Mouse (Mus musculus) megakaryocyte progenitor cell, adult 5-6 weeks (primary cell): ENCODE results near the gene Tigd3. TPM values are rescaled to one million over a fixed set of nuclear protein-coding genes. Genes with fewer than 3 reads are reported as not detected.

Experiments
- ATAC-seq: replicated peaks from 2 replicates; pipeline ENCODE4 v1.8.0; 2016; ENCODE audit warnings: mild to moderate bottlenecking, moderate TSS enrichment, inconsistent platforms; ENCODE audit not compliant: poor library complexity
- total RNA-seq, 2 experiments: library from RNA; stranded (forward) in 1 of 2; stranded (reverse) in 1 of 2; fragments of 157-497, 149-512 nt in 1 of 2; fragments of 200-1000 nt in 1 of 2; gene quantifications; 2 replicates each; pipeline versions ENCODE4 v1.2.3 to v1.2.4; 2015 to 2017

Gene Tigd3
- total RNA-seq, 2 experiments from 2014 or later = 0.81 to 1.5 TPM

DNA sequence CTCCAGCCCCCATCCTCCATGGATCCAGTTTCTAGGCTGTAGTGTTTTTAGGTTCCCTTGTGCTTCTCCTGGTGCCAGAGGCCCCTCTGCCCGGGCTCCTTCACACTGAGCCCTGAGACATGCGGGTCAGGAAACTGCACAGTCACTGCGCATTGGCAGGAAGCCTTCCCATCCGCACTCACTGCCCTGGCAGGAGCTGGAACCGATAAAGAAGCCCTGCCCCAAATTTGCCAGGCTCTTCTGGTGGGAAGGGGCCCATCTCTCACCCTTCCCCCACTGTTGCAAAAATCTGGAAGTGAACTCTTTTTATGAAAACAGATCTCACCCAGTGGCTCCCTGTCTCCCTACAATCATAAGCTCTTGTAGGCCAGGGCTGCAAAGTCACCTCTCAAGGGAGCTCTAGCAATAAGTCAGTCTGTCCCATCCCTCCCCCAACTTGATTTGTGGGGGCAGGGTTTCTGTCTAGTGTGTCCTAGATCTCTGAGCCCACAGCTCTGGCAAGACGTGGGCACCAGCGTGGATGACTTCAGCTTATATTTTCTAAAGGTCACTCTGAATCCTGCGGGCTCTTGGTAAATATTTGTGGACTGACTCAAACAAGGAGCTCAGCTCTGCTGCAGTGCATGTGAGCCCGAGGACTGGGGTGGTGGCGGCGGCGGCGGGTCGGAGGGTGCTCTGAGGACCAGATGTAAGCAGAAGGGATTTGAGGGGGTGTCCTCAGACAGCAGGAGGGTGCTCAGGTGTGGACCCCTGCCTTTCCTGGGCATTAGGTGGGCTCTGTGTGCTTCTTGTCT is 45.7 kb downstream of the Tigd3 start:
- 0 out of 2 replicates have a peak, but pooled peaks have one; percentile 12 for ATAC-seq

DNA sequence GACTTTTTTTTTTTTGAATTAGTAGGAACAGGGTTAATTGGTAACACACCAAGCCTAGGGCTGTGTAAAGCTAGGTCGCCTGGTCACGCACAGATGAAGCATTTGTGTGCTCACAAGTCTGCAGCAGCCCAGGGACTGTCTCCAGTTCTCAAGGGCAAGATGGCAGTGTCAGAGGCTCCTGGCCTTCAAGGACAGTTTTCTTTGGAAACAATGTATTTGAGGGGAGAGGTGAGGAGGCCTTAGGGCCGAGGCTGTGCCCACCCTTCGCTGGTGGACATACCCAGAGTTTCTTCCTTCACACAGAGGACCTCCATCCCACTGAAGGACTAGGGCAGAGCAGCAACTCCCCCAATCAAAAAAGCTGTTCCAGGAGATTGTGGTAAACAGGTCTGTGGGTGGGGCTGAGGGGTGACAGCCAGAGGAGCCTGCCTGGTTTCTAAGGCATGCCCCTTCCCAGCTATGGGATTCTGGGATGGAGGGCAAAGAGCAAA is 46.6 kb downstream of the Tigd3 start:
- ATAC-seq = no peak

GRCm38 (mm10) chr19:5846557-5847305 is 47.2 kb downstream of the Tigd3 start:
- peak; percentile 6 for ATAC-seq

DNA sequence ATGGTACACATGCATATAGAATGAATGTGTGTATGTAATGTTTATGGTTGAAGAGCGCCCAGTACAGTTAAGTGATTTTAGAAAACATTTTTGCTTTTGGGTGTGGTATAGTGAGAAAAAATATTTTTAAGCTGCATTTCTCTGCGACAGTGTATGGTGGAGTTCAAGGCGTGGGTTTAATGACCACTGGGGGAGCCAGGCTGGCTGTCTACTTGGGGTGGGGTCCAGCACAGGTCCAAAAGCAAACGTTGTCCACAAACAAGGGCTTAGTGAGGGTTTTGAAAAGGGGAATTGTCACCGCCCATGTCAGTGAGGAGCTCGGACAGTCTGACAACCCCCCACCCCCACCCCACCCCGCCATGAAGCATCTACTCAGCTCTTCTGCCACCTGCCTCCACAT is 47.8 kb downstream of the Tigd3 start:
- no peak for ATAC-seq

GRCm38 (mm10) chr19:5845319-5846135 is 48.4 kb downstream of the Tigd3 start:
- ATAC-seq = peak; percentile 29

DNA sequence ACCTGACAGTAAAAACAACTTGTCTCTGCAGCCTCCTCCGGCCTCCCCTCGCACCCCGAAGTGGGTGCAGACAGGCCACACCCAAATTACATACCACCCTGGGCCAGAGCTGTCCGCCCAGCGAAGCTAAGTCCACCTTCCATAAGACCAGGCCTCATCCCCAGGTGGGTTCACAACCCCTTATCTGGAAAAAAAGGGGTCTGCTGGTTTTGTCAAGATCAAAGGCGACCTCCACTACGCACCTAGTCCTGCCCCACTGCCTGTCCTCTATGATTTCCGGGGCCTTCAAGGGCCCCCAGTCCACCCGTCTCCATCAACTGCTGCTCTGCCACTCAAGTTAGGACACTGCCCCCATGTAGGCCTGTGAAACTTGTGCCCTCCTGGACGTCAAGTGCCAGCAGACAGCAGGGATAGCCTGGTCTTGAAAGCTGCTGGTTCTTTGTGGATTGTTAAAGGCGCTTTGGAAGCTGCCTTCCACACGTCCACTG is 49.1 kb downstream of the Tigd3 start:
- ATAC-seq = peak; percentile 12

DNA sequence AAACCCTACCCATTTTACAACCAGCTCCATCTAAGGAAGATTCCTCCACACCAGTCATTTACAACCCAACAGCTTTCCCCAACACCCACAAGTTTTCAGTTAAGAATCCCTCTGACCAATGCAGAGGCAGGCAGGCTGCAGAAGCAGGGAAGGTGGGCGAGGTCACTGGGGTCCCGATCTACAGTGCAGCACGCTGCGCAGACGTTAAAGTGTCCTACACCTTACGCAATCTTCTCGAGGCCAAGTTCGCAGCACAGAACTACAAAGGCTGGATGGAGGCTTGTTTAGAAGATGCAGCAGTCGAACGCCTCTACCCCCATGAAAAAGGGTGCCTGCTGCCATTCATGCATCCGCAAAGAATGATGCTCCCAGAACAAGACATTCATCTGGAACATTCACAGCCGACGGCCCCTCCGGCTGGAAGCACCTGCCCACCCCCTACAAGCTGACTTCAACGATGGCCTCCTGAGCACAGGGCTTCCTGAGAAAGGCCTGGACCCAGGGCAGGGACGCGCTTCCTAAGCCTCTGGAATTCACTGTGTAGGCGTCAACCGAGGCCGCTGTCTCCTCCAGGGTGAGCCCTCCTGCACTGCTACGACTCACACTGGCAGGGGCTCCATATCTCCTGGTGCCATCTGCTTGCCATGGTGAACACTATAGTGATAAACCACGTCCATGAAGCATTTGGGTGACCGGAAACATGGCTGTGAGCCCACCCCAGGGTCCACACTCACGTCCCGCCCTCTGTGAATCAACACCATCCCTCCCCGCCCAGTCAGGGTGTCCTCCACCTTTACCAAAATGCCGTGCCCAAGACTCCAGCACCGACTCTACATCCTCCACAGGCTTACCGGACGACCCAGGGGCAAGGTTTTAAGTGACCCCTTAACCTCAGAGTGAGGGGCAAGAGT is 49.9 kb downstream of the Tigd3 start:
- ATAC-seq = 0 out of 2 replicates have a peak, but pooled peaks have one; percentile 2

DNA sequence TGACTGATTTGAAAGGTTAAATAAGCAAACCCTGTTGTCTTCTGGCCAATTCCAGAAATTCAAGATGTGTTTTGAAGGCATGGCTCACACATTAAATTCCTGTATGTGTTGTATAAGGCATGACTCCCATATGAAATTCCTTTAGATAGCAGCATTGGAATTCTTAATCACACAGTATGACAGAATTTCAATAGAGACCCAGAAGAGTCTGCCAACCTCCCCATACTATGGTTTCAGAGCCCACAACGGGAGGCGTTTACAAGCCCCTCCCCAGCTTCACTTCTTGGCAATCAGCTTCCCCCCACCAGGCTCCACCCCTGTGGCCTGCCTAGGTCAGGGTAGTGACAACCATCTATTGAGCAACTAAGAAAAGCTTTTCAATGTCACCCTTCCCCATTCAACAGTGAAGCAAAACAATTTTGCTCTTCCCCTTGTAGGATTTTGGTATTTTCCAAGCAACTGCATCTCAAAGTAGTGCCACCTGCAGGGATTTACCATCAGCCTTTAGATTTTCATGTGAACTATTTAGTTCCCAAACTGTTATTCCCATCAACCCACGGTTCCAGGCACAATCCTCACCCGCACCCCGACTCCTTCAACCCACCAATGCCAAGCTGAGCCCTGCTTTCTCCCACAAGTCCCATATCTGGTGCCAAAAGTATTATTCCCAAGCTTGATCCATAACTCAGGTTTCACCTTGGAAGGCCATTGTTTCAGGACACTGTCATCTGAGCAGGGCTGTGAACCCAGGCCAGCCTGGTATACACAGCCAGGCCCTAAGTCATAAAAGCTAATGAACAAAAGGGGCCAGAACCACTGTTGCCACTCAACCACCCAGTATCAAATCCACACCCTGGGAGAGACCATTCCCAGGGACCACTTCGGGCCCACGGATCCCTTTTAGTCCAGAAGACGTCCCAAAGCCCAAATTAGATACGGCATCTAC is 50.9 kb downstream of the Tigd3 start:
- ATAC-seq = no peak

GRCm38 (mm10) chr19:5841999-5842784 is 51.8 kb downstream of the Tigd3 start:
- ATAC-seq = no peak

- no peak for ATAC-seq
Observed at GRCm38 (mm10) chr19:5841389-5841946, 52.5 kb downstream of the Tigd3 start.

Other genes with a start within 250 kb of the Tigd3 start
Only the 30 nearest of the 31 such genes appear.
- 16.4 and 24.2 TPM in 2 replicates for gene Sipa1, start 230.4 kb downstream of the Tigd3 start, total RNA-seq (2015)
- 19.2 and 24.0 TPM in 2 replicates for gene Sipa1, start 230.4 kb downstream of the Tigd3 start, total RNA-seq (2017)
- 13.0 and 16.1 TPM in 2 replicates for gene Map3k11, start 205.4 kb downstream of the Tigd3 start, total RNA-seq (2015)
- 19.2 and 22.9 TPM in 2 replicates for gene Map3k11, start 205.4 kb downstream of the Tigd3 start, total RNA-seq (2017)
- 21.6 and 24.5 TPM in 2 replicates for gene Pcnx3, start 205.2 kb downstream of the Tigd3 start, total RNA-seq (2015)
- 15.6 and 15.7 TPM in 2 replicates for gene Pcnx3, start 205.2 kb downstream of the Tigd3 start, total RNA-seq (2017)
- gene Kcnk7, start 189.8 kb downstream of the Tigd3 start, total RNA-seq (2015) = not detected in 2 replicates
- 0.14 TPM in 1 of 2 replicates, not detected in the other for gene Kcnk7, start 189.8 kb downstream of the Tigd3 start, total RNA-seq (2017)
- 7.9 and 8.1 TPM in 2 replicates for gene Ehbp1l1, start 167.8 kb downstream of the Tigd3 start, total RNA-seq (2015)
- 27.2 and 30.3 TPM in 2 replicates for gene Ehbp1l1, start 167.8 kb downstream of the Tigd3 start, total RNA-seq (2017)
- gene Fam89b, start 164.5 kb downstream of the Tigd3 start, total RNA-seq (2015) = 40.5 and 42.3 TPM in 2 replicates
- gene Fam89b, start 164.5 kb downstream of the Tigd3 start, total RNA-seq (2017) = 20.3 and 22.9 TPM in 2 replicates
- 6.1 and 7.6 TPM in 2 replicates for gene Ltbp3, start 153.2 kb downstream of the Tigd3 start, total RNA-seq (2015)
- 2.7 and 5.6 TPM in 2 replicates for gene Ltbp3, start 153.2 kb downstream of the Tigd3 start, total RNA-seq (2017)
- 15.7 and 19.9 TPM in 2 replicates for gene Scyl1, start 122.7 kb downstream of the Tigd3 start, total RNA-seq (2015)
- 23.9 and 28.2 TPM in 2 replicates for gene Scyl1, start 122.7 kb downstream of the Tigd3 start, total RNA-seq (2017)
- gene Frmd8, start 18.9 kb downstream of the Tigd3 start, total RNA-seq (2015) = 15.7 and 16.3 TPM in 2 replicates
- gene Frmd8, start 18.9 kb downstream of the Tigd3 start, total RNA-seq (2017) = 16.2 and 17.7 TPM in 2 replicates
- gene Slc25a45, start 16.3 kb downstream of the Tigd3 start, total RNA-seq (2015) = 28.7 and 30.5 TPM in 2 replicates
- 30.2 and 39.5 TPM in 2 replicates for gene Slc25a45, start 16.3 kb downstream of the Tigd3 start, total RNA-seq (2017)
- gene Dpf2, start 18.9 kb upstream of the Tigd3 start, total RNA-seq (2015) = 47.6 and 50.3 TPM in 2 replicates
- gene Dpf2, start 18.9 kb upstream of the Tigd3 start, total RNA-seq (2017) = 65.1 and 83.0 TPM in 2 replicates
- gene Cdc42ep2, start 30.7 kb upstream of the Tigd3 start, total RNA-seq (2015) = not detected in 2 replicates
- gene Cdc42ep2, start 30.7 kb upstream of the Tigd3 start, total RNA-seq (2017) = 0.07 TPM in 1 of 2 replicates, not detected in the other
- 60.9 and 76.7 TPM in 2 replicates for gene Pola2, start 70.1 kb upstream of the Tigd3 start, total RNA-seq (2015)
- gene Pola2, start 70.1 kb upstream of the Tigd3 start, total RNA-seq (2017) = 57.4 and 61.3 TPM in 2 replicates
- gene Slc22a20, start 92.0 kb upstream of the Tigd3 start, total RNA-seq (2015) = not detected in 2 replicates
- 0.44 TPM in 1 of 2 replicates, not detected in the other for gene Slc22a20, start 92.0 kb upstream of the Tigd3 start, total RNA-seq (2017)
- 18.6 and 20.0 TPM in 2 replicates for gene Capn1, start 121.7 kb upstream of the Tigd3 start, total RNA-seq (2015)
- 36.8 and 38.4 TPM in 2 replicates for gene Capn1, start 121.7 kb upstream of the Tigd3 start, total RNA-seq (2017)
- 23.1 and 25.2 TPM in 2 replicates for gene Syvn1, start 152.4 kb upstream of the Tigd3 start, total RNA-seq (2015)
- gene Syvn1, start 152.4 kb upstream of the Tigd3 start, total RNA-seq (2017) = 10.1 and 11.2 TPM in 2 replicates
- 44.4 and 53.5 TPM in 2 replicates for gene Mrpl49, start 163.6 kb upstream of the Tigd3 start, total RNA-seq (2015)
- gene Mrpl49, start 163.6 kb upstream of the Tigd3 start, total RNA-seq (2017) = 31.9 and 38.4 TPM in 2 replicates
- gene Fau, start 163.7 kb upstream of the Tigd3 start, total RNA-seq (2015) = 1,814 and 1,841 TPM in 2 replicates
- 1,690 and 2,042 TPM in 2 replicates for gene Fau, start 163.7 kb upstream of the Tigd3 start, total RNA-seq (2017)
- gene Znhit2, start 167.0 kb upstream of the Tigd3 start, total RNA-seq (2015) = 12.7 and 14.2 TPM in 2 replicates
- gene Znhit2, start 167.0 kb upstream of the Tigd3 start, total RNA-seq (2017) = 12.5 and 14.5 TPM in 2 replicates
- 8.4 and 10.6 TPM in 2 replicates for gene Tm7sf2, start 174.2 kb upstream of the Tigd3 start, total RNA-seq (2015)
- 1.6 and 1.8 TPM in 2 replicates for gene Tm7sf2, start 174.2 kb upstream of the Tigd3 start, total RNA-seq (2017)
- gene Vps51, start 183.1 kb upstream of the Tigd3 start, total RNA-seq (2015) = 30.4 and 33.2 TPM in 2 replicates
- gene Vps51, start 183.1 kb upstream of the Tigd3 start, total RNA-seq (2017) = 42.8 and 54.7 TPM in 2 replicates
- gene Tmem262, start 185.9 kb upstream of the Tigd3 start, total RNA-seq (2015) = not detected in 2 replicates
- gene Tmem262, start 185.9 kb upstream of the Tigd3 start, total RNA-seq (2017) = not detected in 2 replicates
- not detected in 2 replicates for gene Gm28374, start 188.1 kb upstream of the Tigd3 start, total RNA-seq (2015)
- not detected in 2 replicates for gene Gm28374, start 188.1 kb upstream of the Tigd3 start, total RNA-seq (2017)
- gene Zfpl1, start 190.8 kb upstream of the Tigd3 start, total RNA-seq (2015) = 12.0 and 14.9 TPM in 2 replicates
- 23.7 and 32.8 TPM in 2 replicates for gene Zfpl1, start 190.8 kb upstream of the Tigd3 start, total RNA-seq (2017)
- gene Cdca5, start 190.8 kb upstream of the Tigd3 start, total RNA-seq (2015) = 44.8 and 55.4 TPM in 2 replicates
- gene Cdca5, start 190.8 kb upstream of the Tigd3 start, total RNA-seq (2017) = 35.5 and 42.8 TPM in 2 replicates
- 0.30 and 0.73 TPM in 2 replicates for gene AC131692.1, start 200.3 kb upstream of the Tigd3 start, total RNA-seq (2015)
- 4.6 TPM in 1 of 2 replicates, not detected in the other for gene AC131692.1, start 200.3 kb upstream of the Tigd3 start, total RNA-seq (2017)
- 0.07 and 0.17 TPM in 2 replicates for gene Naaladl1, start 211.6 kb upstream of the Tigd3 start, total RNA-seq (2015)
- 0.21 TPM in 1 of 2 replicates, not detected in the other for gene Naaladl1, start 211.6 kb upstream of the Tigd3 start, total RNA-seq (2017)
- 12.0 and 16.9 TPM in 2 replicates for gene Sac3d1, start 224.5 kb upstream of the Tigd3 start, total RNA-seq (2015)
- gene Sac3d1, start 224.5 kb upstream of the Tigd3 start, total RNA-seq (2017) = 5.5 and 6.3 TPM in 2 replicates
- 18.2 and 19.5 TPM in 2 replicates for gene Snx15, start 234.2 kb upstream of the Tigd3 start, total RNA-seq (2015)
- 13.8 and 14.2 TPM in 2 replicates for gene Snx15, start 234.2 kb upstream of the Tigd3 start, total RNA-seq (2017)
- 0.34 and 0.42 TPM in 2 replicates for gene Batf2, start 246.8 kb upstream of the Tigd3 start, total RNA-seq (2015)
- 0.44 and 0.71 TPM in 2 replicates for gene Batf2, start 246.8 kb upstream of the Tigd3 start, total RNA-seq (2017)